Mouse (Mus musculus) liver, embryonic 14.5 days (tissue): ENCODE measurements at regions not wholly inside any gene's neighbourhood (a gene's known extent, or its start where the extent isn't known, plus 50 kb on each side); places are given as distances from the start of the nearest gene placed in this dataset.

ENCODE experiments used
- CTCF ChIP-seq: IDR thresholded peaks from 2 replicates; pipeline ENCODE4 v1.5.1; 2016; ENCODE audit warnings: antibody characterized with exemption, low read depth, control low read depth
- EP300 ChIP-seq: IDR thresholded peaks from 2 replicates; pipeline ENCODE4 v1.6.1; 2016; ENCODE audit warnings: antibody characterized with exemption, low read depth

- no peak for TF ChIP-seq CTCF
- TF ChIP-seq EP300: no peak
These were observed 547.9 kb upstream of the Mgmt start for GRCm38 (mm10) chr7:136346531-136346930.
